Mouse (Mus musculus): ENCODE results near the gene Tmem221.

Gene Tmem221

GRCm38 (mm10) chr8:71579009-71579408 lies 20.3 kb upstream of the Tmem221 start:
- DNase-seq (ENCODE audit: low read depth, low spot score) = no peak

GRCm38 (mm10) chr8:71577856-71578387 lies 19.3 kb upstream of the Tmem221 start:
- DNase-seq (ENCODE audit: low read depth, low spot score) = no peak

GRCm38 (mm10) chr8:71575020-71575419 lies 16.3 kb upstream of the Tmem221 start:
- no peak for DNase-seq (ENCODE audit: low read depth, low spot score)

DNA sequence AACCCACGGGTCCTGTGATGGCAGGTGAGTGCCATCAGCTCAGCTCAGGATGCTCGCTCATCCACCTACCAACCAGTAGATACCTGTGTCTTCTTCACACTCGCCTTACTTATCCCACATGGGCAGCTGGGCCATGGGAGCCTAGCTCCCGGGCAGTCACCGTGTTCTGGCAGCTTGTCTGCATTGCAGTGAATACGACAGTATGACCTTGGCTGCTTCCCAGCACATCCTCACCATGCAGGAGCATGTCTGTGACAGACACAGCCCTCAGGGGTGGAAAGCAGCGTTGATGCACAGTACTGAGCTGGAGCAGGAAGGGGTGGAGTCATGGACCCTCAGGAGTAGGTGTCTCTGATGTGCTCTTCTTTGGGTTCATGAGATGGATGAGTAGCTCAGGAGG lies 15.8 kb upstream of the Tmem221 start:
- no peak for DNase-seq (ENCODE audit: low read depth, low spot score)

DNA sequence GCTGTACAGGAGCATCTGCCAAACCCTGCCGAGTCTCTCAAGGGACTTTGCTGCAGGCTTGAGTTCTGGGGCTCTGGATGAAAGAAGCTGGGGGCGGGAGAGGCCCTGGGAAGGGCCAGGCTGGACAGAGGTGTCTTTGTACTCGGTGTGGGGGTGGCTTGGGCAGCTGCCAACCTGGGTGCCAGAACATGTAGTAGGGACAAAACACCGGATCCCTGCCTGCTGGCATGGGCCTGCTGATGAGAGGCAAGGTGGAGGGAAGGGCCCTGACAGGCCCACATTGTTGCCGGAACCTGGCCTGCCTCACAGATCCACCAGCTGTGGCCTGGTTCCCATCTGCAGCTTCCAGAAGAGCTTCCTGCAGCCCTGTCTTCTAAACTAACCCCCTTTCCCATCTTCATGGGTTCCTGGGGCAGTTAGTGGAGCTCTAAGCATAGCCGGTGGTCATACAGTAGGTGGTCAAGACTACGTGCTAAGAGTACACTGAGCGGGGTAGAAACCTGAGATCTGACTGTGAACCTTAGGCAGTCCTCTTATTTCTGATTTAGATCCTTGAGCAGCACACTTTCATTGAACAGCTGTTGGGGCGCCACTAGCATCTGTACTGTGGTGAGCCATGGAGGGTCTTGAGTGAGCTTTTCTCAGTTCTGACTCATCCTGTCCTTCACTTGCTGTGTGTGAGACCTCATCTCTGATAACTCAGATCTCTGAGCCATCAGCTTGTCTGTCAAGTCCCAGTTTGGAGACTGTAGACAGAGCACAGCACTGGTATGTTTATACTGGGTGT lies 14.4 kb upstream of the Tmem221 start:
- DNase-seq (ENCODE audit: low read depth, low spot score) = no peak

DNA sequence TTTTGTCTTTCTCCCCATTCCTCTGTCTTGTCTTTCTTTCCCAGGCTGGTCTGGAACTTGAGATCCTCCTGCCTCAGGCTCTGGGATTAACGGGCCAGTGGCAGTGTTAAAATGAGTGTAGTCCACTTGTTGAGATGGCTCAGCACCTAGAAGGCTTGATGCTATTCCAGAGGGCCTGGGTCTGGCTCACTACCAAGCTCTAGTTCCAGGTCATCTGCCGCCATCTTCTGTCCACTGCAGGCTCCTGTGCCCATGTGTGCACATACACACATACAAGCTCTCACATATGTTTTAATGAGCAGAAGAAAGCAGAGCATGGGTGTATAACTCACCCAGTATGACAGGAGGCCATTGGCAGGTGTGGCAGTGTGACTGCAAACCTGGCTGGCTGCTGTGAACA lies 13.4 kb upstream of the Tmem221 start:
- DNase-seq (ENCODE audit: low read depth, low spot score) = no peak

DNA sequence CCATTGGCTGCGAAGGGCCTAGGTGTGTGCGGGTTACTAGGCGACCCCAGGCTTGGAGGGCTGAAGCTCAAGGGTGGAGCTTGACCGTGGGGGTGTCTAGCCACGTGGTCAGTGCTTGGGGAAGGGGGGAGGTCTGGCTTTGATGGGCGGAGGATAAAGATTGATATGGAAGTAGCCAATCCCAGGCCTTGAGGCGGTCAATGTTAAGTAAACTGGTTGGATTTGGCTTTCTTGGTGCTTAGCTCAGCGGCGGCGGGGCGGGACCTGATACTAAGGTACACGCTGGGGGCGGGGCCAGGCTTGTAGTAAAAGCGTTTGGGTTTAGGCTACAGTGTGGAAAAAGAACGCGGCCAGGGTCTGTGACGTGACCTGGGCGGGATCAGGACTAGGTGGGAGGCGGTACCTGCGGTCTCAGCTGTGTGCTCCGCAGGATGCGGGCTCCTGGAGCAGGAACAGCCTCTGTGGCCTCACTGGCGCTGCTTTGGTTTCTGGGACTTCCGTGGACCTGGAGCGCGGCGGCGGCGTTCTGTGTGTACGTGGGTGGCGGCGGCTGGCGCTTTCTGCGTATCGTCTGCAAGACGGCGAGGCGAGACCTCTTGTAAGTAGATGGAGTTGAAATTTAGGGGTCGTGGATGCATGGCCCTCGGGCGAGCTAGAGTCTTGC lies 11.8 kb upstream of the Tmem221 start:
- DNase-seq (ENCODE audit: low read depth, low spot score) = peak; percentile 94

- peak; percentile 93 for DNase-seq (ENCODE audit: low read depth, low spot score)
Observed at GRCm38 (mm10) chr8:71569366-71570290, 11.0 kb upstream of the Tmem221 start.

DNA sequence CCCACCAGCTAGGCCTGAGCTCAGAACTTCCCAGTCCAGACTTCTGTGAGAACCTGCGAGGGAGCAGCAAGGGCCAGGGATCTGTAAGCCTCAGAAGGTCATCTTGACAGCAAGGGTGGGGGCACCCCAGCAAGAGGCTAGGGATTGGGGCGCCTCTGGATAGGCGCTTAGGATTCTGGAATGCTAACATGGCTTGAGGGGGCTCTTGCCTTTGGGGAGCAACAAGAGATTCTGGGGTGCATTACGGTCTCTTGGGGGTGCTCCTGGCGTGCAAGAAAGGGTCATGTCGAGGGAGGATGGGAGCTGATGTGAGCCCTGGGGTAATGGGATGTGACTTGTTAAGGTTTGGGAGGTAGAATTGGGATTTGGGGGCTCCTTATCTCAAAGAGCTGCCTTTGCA lies 10.3 kb upstream of the Tmem221 start:
- DNase-seq (ENCODE audit: low read depth, low spot score) = no peak

DNA sequence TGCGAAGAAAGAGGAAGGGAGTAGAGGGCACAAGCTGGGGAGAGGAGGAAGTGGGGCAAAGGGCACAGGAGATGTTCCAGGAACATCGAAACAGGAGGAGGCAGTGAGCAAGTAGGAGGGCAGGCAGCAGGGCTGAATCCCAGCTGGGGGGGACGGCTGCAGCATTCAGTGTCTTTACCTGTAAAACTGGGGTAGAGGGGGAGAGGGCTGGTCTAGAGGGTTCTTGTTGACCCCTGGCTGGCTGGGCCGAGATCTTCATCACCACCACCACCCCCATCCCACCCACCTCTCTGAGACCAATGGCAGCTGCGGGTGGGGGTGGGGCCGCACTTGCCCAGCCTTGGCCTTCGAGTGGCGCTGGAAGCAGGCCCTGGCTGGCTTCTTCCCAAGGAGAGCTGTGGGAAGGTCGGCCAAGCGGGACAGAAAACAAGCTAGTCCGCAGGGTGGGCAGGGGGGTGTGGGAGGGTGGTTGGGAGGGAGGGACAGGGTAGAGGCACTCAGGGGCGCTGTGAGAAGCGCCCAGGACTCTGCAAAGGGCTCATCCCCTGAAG lies 9.8 kb upstream of the Tmem221 start, which contains the start of gene Slc27a1:
Slc27a1 (plus strand) TSS at position 496 of the 551 bp plus-strand sequence.
- DNase-seq (ENCODE audit: low read depth, low spot score) = no peak

DNA sequence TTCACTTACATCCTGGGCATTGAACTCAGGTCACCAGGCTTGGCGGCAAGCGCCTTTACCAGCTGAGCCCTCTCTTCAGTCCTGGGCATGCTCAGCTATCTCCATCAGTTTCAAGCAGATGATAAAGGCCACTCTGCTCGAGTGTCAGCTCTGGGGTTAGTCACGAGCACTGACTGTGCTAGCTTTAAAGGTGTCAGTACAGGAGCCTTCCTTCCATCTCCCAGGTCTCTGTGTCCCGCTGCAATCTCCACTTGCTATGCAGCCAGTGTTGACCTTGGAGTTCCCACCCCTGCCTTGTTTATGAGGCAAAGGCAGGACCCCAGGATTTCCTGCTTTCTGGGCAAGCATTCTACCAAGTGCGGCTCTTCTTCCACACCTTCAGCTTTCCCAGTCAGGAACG lies 8.9 kb upstream of the Tmem221 start:
- no peak for DNase-seq (ENCODE audit: low read depth, low spot score)

GRCm38 (mm10) chr8:71566501-71566900 lies 7.8 kb upstream of the Tmem221 start, which contains the start of gene Nxnl1:
Gene Nxnl1 (minus strand): TSS chr8:71566601.
- no peak for DNase-seq (ENCODE audit: low read depth, low spot score)

DNA sequence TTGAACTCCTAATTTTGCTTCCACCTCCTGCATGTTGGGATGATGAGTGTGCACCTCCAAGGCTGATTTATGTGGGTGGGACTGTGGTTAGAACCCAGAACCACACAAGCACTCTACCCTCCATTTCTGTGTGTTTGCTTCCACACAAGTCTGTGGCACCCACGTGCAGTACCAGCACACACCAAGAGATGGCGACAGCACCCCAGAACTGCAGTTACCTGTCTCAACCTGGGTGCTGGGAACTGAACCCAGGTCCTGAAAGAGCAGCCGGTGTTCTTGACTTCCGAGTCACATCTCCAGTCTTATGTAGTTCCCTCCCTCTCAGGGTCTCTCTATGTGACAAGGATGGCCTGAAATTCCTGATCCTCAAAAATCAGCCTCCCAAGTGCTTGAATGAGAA lies 5.3 kb upstream of the Tmem221 start:
- DNase-seq (ENCODE audit: low read depth, low spot score) = no peak

DNA sequence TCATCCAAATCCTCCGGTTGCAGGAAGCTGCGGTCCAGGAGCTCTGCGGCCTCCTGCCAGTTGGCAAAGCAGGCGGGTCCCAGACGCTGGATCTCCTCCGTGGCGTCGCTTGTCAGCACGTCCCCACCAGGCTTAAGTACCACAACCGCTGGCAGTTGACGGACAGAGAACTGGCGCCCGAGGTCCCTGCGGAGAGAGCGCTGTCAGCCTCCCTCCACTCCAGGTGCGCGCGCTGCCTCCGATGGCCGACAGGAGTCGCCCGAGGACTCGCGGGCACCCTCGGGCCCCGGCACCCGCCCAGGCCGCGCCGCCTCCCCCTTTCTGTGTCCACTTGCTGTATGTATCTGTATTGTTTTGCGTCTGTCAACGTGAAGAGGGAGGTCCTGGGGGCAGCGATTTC lies 4.1 kb upstream of the Tmem221 start:
- no peak for DNase-seq (ENCODE audit: low read depth, low spot score)

- peak; percentile 82 for DNase-seq (ENCODE audit: low read depth, low spot score)
Observed at GRCm38 (mm10) chr8:71561401-71561800, 2.7 kb upstream of the Tmem221 start.

- DNase-seq (ENCODE audit: low read depth, low spot score) = no peak
Observed at GRCm38 (mm10) chr8:71560765-71561164, 2.1 kb upstream of the Tmem221 start.

- DNase-seq (ENCODE audit: low read depth, low spot score) = no peak
Observed at GRCm38 (mm10) chr8:71560071-71560470, 1.4 kb upstream of the Tmem221 start.

DNA sequence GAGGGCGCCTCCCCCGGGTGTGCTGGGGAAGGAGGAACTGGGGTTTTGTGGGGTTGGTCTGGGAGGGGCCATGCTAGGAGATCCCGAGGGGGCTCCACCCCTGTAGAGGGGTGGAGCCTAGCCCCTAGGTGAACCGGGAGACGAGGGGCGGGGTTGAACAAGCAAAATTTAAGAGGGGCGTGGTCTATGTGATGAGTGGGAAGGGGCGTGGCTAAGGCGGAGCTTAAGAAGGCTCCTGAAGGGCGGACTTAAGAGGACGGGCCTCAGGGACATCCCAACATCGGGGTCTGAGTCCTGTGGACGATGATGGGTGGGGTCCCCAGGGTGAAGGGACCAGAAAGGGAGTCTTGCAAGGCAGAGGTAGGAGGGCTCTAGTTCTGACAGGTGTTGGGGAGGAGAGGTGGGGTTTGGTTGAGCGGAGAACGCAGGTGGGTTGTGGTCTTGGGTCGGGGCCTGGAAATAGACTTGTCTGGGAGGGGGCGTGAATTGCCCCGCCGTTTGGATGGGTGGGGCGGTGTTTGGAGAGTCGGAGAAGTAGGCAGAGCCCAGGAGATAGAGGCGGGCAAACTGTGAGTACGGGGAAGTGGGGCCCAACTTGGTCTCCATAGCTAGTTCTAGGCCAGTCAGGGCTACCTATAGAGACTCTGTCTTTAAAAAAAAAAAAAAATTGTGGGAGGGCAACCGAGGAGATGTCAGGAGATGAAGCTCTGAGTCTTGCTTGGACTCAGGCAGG lies 453 bp upstream of the Tmem221 start:
- DNase-seq (ENCODE audit: low read depth, low spot score) = peak; percentile 56

DNA sequence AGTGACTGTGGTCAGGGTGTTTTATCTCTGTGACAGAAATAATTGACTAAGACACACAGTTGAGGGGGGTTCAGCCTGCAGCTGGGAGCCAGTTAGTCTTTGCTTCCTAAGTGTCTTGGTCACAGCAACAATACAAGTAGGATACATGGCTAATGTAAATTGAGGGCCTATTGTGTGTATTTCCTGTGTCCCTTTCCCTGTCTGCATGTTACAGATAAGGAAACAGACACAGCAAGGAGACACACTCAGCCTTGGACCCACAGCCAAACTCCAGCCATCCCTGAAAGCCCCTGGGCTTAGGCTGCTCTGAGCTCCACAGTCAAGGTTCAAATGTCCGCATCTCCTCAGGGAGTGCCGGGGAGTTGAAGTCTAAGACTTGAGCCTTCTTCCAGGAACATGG lies 4.0 kb downstream of the Tmem221 start:
- DNase-seq (ENCODE audit: low read depth, low spot score) = no peak

DNA sequence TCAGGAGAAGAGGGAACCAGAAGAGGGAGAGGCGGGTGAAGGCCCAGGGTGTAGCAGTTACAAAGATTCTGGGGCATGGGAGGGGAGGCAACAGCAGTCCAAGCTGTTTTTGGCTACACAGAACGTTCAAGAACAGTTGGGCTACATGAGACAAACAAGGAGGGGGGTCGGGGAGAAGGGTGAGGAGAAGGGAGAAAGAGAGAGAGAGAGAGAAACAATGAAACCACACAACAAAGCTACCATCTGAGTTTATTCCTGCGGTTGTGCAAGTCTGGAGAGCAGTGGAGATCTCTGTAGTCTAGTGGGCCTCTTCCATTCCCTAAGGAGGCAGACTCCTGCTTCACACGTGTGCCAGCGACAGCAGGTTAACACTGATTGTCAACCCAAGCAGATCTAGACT lies 4.7 kb downstream of the Tmem221 start:
- DNase-seq (ENCODE audit: low read depth, low spot score) = no peak

GRCm38 (mm10) chr8:71552770-71553169 lies 5.9 kb downstream of the Tmem221 start:
- DNase-seq (ENCODE audit: low read depth, low spot score) = no peak

All from forelimb bud, embryonic 11.5 days (tissue).